ENCODE assay signal across 9 mouse cellular contexts in genomic region chr10:97564957-97565856, GRCm38 (mm10). TPM values are rescaled to one million over a fixed set of nuclear protein-coding genes. Genes with fewer than 3 reads are reported as not detected.
DNase-seq lines count a peak whose midpoint lies in the region; ATAC-seq lines count a peak whose summit lies in the region.
"Had no signal": no experiment of that assay in that cellular context is flagged by ENCODE, and none has a peak within 500 bp of the region (broad histone marks: within the 10 kb centered on the region; RNA-seq: fewer than 3 reads in every experiment).

Lum (plus strand) TSS chr10:97565128.

- 43% methylated on average over 10 of the region's 10 CpGs for WGBS in kidney, embryonic 14.5 days
- 18% methylated on average over 10 of the region's 10 CpGs for WGBS in embryonic facial prominence, embryonic 13.5 days
- 45% methylated on average over 10 of the region's 10 CpGs for WGBS in heart, embryonic 14.5 days
- WGBS in liver, embryonic 11.5 days, result 52% methylated on average over 10 of the region's 10 CpGs

- H3K27ac ChIP-seq in kidney, embryonic 14.5 days (ENCODE audit: low read depth, low read length), result peak within 1 kb of the TSS; percentile 44; the same call in 1 of the 2 replicates
- peak within 1 kb of the TSS; percentile 94 for H3K27ac ChIP-seq in embryonic facial prominence, embryonic 13.5 days
- peak within 1 kb of the TSS; percentile 73 to 83 for H3K27ac ChIP-seq in heart, embryonic 14.5 days (replicated peaks in 1 of 2; ENCODE audit: control insufficient read depth in 1 of 2, insufficient read depth in 1 of 2, low read depth in 2 of 2, low read length in 2 of 2)
- H3K27ac ChIP-seq in liver, embryonic 11.5 days (ENCODE audit: low read depth, low read length), result no peak within 1 kb of the TSS

- H3K27me3 ChIP-seq in kidney, embryonic 14.5 days (ENCODE audit: control insufficient read depth, insufficient read depth, low read length), result no peaks in the 10 kb centered on the region
- no peaks in the 10 kb centered on the region for H3K27me3 ChIP-seq in embryonic facial prominence, embryonic 13.5 days
- H3K27me3 ChIP-seq in heart, embryonic 14.5 days (ENCODE audit: control insufficient read depth, insufficient read depth, low read length), result no peaks in the 10 kb centered on the region
- no peaks in the 10 kb centered on the region for H3K27me3 ChIP-seq in liver, embryonic 11.5 days (replicated peaks; ENCODE audit: control insufficient read depth, insufficient read depth, low read length)

- ATAC-seq in kidney, embryonic 14.5 days (ENCODE audit: low FRiP score, low TSS enrichment), result peak; percentile 68; the same call in 1 of the 2 replicates
- ATAC-seq in embryonic facial prominence, embryonic 13.5 days (ENCODE audit: insufficient number of reproducible peaks, insufficient read depth, low FRiP score, low TSS enrichment, low read depth), result peak; percentile 75
- peak; percentile 9; the same call in 1 of the 2 replicates for ATAC-seq in heart, embryonic 14.5 days (ENCODE audit: insufficient number of reproducible peaks, insufficient read depth, low FRiP score, low read depth)
- ATAC-seq in liver, embryonic 11.5 days (replicated peaks; ENCODE audit: low FRiP score), result no peak

- peak within 1 kb of the TSS; percentile 7; the same call in 1 of the 2 replicates for H3K4me3 ChIP-seq in kidney, embryonic 14.5 days (ENCODE audit: low read length)
- peak within 1 kb of the TSS; percentile 38 for H3K4me3 ChIP-seq in embryonic facial prominence, embryonic 13.5 days
- peak within 1 kb of the TSS in 1 of 2 experiments; percentile 24; a peak in 2 of 4 replicates for H3K4me3 ChIP-seq in heart, embryonic 14.5 days (ENCODE audit: control insufficient read depth in 1 of 2, insufficient read depth in 1 of 2, low read depth in 1 of 2, low read length in 2 of 2)
- no peak within 1 kb of the TSS for H3K4me3 ChIP-seq in liver, embryonic 11.5 days (ENCODE audit: low read depth, low read length)

- DNase-seq in kidney, postnatal 25 days, result no peak
- no peak for DNase-seq in liver, embryonic 11.5 days (ENCODE audit: low spot score)
- DNase-seq in testis, postnatal 14 days (ENCODE audit: low spot score), result no peak
- no peak for DNase-seq in cerebellum, adult 9-11 months
- no peak for DNase-seq in spleen, postnatal 4 days (ENCODE audit: low spot score in 2 of 2)

- peaks cover 7% of the 10 kb centered on the region for H3K4me1 ChIP-seq in kidney, embryonic 14.5 days (ENCODE audit: control insufficient read depth, insufficient read depth, low read length)
- no peaks in the 10 kb centered on the region for H3K4me1 ChIP-seq in embryonic facial prominence, embryonic 13.5 days
- H3K4me1 ChIP-seq in heart, embryonic 14.5 days (ENCODE audit: control insufficient read depth in 2 of 2, insufficient read depth in 2 of 2, low read length in 2 of 2), result peaks cover 0 to 2% of the 10 kb centered on the region in 2 experiments; a peak in 1 of 4 replicates
- no peaks in the 10 kb centered on the region for H3K4me1 ChIP-seq in liver, embryonic 11.5 days (replicated peaks; ENCODE audit: control insufficient read depth, insufficient read depth, low read length)

- no peaks in the 10 kb centered on the region; the same call in 1 of the 2 replicates for H3K36me3 ChIP-seq in kidney, embryonic 14.5 days (ENCODE audit: control insufficient read depth, insufficient read depth, low read length)
- H3K36me3 ChIP-seq in embryonic facial prominence, embryonic 13.5 days, result peaks cover 12% of the 10 kb centered on the region
- no peaks in the 10 kb centered on the region for H3K36me3 ChIP-seq in heart, embryonic 14.5 days (ENCODE audit: control insufficient read depth, insufficient read depth, low read length)
- H3K36me3 ChIP-seq in liver, embryonic 11.5 days (ENCODE audit: control insufficient read depth, insufficient read depth, low read length), result no peaks in the 10 kb centered on the region

- 0 out of 2 replicates have a peak within 1 kb of the TSS, but pooled peaks have one; percentile 13 for H3K4me2 ChIP-seq in kidney, embryonic 14.5 days (replicated peaks; ENCODE audit: low read depth, low read length)
- peak within 1 kb of the TSS; percentile 54 for H3K4me2 ChIP-seq in embryonic facial prominence, embryonic 13.5 days
- H3K4me2 ChIP-seq in heart, embryonic 14.5 days (ENCODE audit: low read length), result peak within 1 kb of the TSS; percentile 37
- H3K4me2 ChIP-seq in liver, embryonic 11.5 days, result no peak within 1 kb of the TSS

- no peak within 1 kb of the TSS for H3K9ac ChIP-seq in kidney, embryonic 14.5 days (ENCODE audit: low read depth, low read length)
- peak within 1 kb of the TSS; percentile 58 for H3K9ac ChIP-seq in embryonic facial prominence, embryonic 13.5 days
- H3K9ac ChIP-seq in heart, embryonic 14.5 days (ENCODE audit: low read length), result peak within 1 kb of the TSS; percentile 16; the same call in 1 of the 2 replicates
- no peak within 1 kb of the TSS for H3K9ac ChIP-seq in liver, embryonic 11.5 days (ENCODE audit: low read depth, low read length)

- H3K9me3 ChIP-seq in kidney, embryonic 14.5 days (ENCODE audit: control insufficient read depth, low read length), result no peaks in the 10 kb centered on the region
- no peaks in the 10 kb centered on the region for H3K9me3 ChIP-seq in embryonic facial prominence, embryonic 13.5 days
- H3K9me3 ChIP-seq in heart, embryonic 14.5 days (ENCODE audit: control insufficient read depth, low read length), result no peaks in the 10 kb centered on the region
- no peaks in the 10 kb centered on the region for H3K9me3 ChIP-seq in liver, embryonic 11.5 days (ENCODE audit: control insufficient read depth, low read length)

RNA-seq across cellular contexts. Expression of gene Lum, which starts in this region (rescaled TPM):
- polyA plus RNA-seq in kidney, embryonic 14.5 days (2014; fragmentation: Nextera tagmentation; extraction: Ambion mirVana), result 41.7 and 46.5 TPM in 2 replicates
- 240 and 242 TPM in 2 replicates for polyA plus RNA-seq in embryonic facial prominence, embryonic 13.5 days (2015; fragmentation: Nextera tagmentation; extraction: Ambion mirVana)
- 106 and 128 TPM in 2 replicates for polyA plus RNA-seq in heart, embryonic 14.5 days (2014; fragmentation: Nextera tagmentation; extraction: Ambion mirVana)
- 62.1 and 70.1 TPM in 2 replicates for polyA plus RNA-seq in liver, embryonic 11.5 days (2014; fragmentation: Nextera tagmentation; extraction: Ambion mirVana)
- polyA plus RNA-seq: C2C12 had no signal

Comparison
In these comparisons a context has a peak if more than half of its experiments do, and no peak if none do; other contexts are left out.
1. H3K9ac ChIP-seq: peak in embryonic facial prominence, embryonic 13.5 days (single experiment) and heart, embryonic 14.5 days (single experiment); none in kidney, embryonic 14.5 days (single experiment) and liver, embryonic 11.5 days (single experiment).